Mouse (Mus musculus): ENCODE data around the gene Cfap43.

The Cfap43 gene

GRCm38 (mm10) chr19:47885886-47886285, 33.2 kb downstream of the Cfap43 start:
- in situ Hi-C loops (cut with MboI, MseI) = no loop called here

GRCm38 (mm10) chr19:47885191-47885743, 33.8 kb downstream of the Cfap43 start:
- in situ Hi-C loops (cut with MboI, MseI) = no loop called here

GRCm38 (mm10) chr19:47884296-47885085, 34.6 kb downstream of the Cfap43 start:
- in situ Hi-C loops (cut with MboI, MseI) = loop anchor here (5.0 kb wide), 1 partner anchor 48 kb away; no protein-coding TSS in a partner anchor

DNA sequence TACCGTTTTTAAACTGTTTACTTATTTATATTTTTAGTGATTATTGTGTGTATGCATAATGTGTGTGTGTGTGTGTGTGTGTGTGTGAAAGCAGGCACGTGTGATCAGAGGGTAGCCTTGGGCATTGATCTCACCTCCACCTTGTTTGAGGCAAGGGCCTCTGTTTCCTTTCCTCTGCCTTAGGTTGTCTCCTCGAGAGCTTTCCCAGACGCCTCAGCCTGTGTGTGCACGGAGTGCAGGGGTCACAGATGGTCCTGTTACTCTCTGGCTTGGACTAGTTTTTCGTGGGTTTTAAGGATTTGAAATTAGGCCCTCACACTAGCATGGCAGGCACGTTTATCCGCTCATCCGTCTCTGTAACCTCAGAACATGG, 36.2 kb downstream of the Cfap43 start:
- in situ Hi-C loops (cut with MboI, MseI) = loop anchor here (5.0 kb wide), 1 partner anchor 49 kb away; no protein-coding TSS in a partner anchor

GRCm38 (mm10) chr19:47882151-47882881, 36.8 kb downstream of the Cfap43 start:
- in situ Hi-C loops (cut with MboI, MseI) = loop anchor here (5.0 kb wide), 1 partner anchor 50 kb away; no protein-coding TSS in a partner anchor

GRCm38 (mm10) chr19:47881538-47881937, 37.5 kb downstream of the Cfap43 start:
- in situ Hi-C loops (cut with MboI, MseI) = loop anchor here (5.0 kb wide), 1 partner anchor 51 kb away; no protein-coding TSS in a partner anchor

- in situ Hi-C loops (cut with MboI, MseI) = no loop called here
Observed at GRCm38 (mm10) chr19:47876252-47876651, 42.8 kb downstream of the Cfap43 start.

DNA sequence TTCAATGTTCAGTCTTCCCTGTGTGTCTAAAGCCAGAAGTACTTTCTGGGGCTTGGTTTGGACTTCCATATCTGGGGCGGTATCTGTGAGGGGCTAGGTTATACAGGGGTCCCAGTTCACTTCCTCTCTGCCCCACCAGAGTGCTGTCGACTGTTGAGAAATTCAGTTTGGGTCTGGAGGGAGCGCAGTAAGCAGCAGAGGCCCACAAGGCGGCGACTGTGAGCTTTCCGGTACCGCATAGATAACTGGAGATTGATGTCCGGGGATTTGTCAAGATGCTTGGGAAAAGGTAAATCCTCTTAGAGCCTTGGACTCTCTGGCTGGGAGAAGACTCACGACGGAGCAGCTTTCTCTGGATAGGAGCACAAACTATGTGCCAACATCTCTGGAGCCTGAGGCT, 47.6 kb downstream of the Cfap43 start:
- in situ Hi-C loops (cut with MboI, MseI) = no loop called here

- in situ Hi-C loops (cut with MboI, MseI) = no loop called here
Observed at GRCm38 (mm10) chr19:47870102-47870666, 48.9 kb downstream of the Cfap43 start.

GRCm38 (mm10) chr19:47869516-47869915, 49.6 kb downstream of the Cfap43 start:
- in situ Hi-C loops (cut with MboI, MseI) = no loop called here

DNA sequence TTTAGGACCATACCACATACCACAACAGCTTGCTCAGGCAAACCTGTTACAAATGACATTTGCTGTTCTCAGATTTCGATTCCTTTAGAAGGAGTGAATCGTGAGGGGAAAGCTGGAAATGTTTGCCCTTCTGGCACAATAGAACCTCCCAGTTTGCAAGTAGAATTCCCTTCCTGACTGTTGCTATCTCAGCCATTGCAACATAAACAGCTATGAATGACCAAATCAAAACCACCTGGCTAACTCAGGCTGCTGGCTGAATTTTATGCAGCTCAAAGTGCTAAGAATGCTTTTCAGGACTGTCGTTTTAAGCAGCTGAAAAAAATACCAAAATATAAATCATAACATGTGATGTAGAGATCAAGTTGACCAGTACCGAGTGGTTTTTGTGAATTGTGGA, 50.1 kb downstream of the Cfap43 start:
- in situ Hi-C loops (cut with MboI, MseI) = no loop called here

DNA sequence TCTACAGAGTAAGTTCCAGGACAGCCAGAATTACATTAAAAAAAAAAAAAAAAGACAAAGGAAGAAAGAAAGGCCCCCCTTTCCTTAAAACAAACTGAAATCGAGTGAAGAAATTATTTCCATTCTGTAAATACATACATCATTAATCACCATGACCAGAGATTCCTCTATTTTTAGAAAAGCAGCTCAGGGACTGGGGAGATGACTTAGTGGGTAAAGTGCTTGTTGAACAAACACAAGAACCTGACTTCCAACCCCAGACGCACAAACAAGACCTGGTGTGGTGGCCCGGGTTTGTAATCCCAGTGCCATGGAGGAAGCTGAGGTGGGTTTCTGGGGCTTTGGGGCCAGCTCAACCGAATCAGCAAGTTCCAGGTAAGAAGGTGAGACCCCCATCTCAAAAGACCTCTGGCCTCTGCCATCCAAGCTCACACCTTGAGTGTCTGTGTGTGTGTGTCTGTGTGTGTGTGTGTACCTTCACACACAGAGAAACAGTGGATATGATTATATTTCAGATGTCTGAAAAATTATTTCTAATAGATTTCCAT, 51.4 kb downstream of the Cfap43 start:
- in situ Hi-C loops (cut with MboI, MseI) = no loop called here

DNA sequence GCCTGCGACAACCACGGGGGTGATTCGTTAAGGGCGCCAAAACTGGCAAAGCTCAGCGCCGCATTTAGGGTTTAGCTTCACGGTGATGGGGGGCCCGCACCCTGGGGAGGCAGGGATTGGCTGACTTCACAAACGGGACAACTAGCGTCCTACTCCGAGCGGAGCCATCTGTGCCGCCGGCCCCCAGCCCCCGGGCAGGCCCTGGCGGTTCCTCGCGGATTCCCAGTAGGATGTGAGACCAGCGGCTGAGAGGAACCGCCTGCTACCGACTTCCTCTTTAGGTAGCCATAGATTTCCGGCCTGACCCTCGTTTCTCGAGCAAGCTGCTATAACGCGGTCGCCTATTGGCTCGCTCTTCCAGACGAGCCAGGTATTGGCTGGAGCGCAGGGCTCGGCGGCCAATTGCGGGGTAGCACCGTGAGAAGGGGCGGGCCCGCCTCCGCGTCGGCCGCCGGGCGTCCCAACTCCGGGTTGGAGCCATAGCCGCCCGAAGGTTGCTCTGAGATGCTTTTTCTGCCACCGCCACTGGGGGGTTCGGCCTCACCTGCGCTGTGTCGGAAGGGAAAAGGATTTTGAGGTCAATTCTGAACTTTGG, 53.6 kb downstream of the Cfap43 start, which contains the start of gene Gsto2:
TSS of gene Gsto2 (plus strand) at position 182 of the 595 bp plus-strand sequence.
- in situ Hi-C loops (cut with MboI, MseI) = no loop called here

- in situ Hi-C loops (cut with MboI, MseI) = no loop called here
Observed at GRCm38 (mm10) chr19:47864721-47865120, 54.4 kb downstream of the Cfap43 start.

GRCm38 (mm10) chr19:47864051-47864450, 55.0 kb downstream of the Cfap43 start:
- in situ Hi-C loops (cut with MboI, MseI) = no loop called here

GRCm38 (mm10) chr19:47862581-47862980, 56.5 kb downstream of the Cfap43 start:
- in situ Hi-C loops (cut with MboI, MseI) = no loop called here

DNA sequence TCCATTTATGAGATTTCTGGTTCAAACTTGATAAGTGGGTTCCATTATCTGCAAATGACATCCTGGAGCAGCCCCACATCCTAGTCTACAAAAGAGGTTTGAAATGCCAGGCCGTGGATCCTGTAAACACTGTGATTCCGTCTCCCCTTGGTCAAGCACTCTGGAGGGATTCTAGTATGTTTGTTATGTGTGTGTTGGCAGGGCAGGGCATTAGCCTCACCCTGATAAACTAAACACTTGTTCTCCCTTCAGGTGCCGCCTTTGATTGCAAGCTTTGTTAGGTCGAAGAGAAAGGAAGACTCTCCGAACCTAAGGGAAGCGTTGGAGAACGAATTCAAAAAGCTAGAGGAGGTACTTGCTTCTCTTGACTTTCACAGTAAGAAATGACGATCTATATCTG, 59.9 kb downstream of the Cfap43 start:
- in situ Hi-C loops (cut with MboI, MseI) = no loop called here

- in situ Hi-C loops (cut with MboI, MseI) = no loop called here
Observed at GRCm38 (mm10) chr19:47857957-47858942, 60.8 kb downstream of the Cfap43 start.

GRCm38 (mm10) chr19:47854796-47855783, 64.0 kb downstream of the Cfap43 start, which contains the start of gene Gsto1:
TSS of gene Gsto1 (plus strand) at chr19:47854970.
- in situ Hi-C loops (cut with MboI, MseI) = no loop called here

Measured in T-helper 17 cell (primary cell).